Mouse (Mus musculus) T-helper 17 cell (primary cell): ENCODE results near the gene Slc39a10.
"Not testable (repeated sequence)": the region's sequence is repeated elsewhere in the genome, so short reads cannot be mapped to it uniquely, and the experiment has no call there.

ENCODE experiments used
- in situ Hi-C, 2 experiments: fragments of 300-600 bp; cut with MboI, MseI; formaldehyde crosslinking; loops; 1 replicate in 1 of 2; 2 replicates in 1 of 2; pipeline ENCODE4 v1.15.1; 2025; ENCODE audit warnings: high pct_unique_total_duplicates in 2 of 2

Slc39a10 gene

DNA sequence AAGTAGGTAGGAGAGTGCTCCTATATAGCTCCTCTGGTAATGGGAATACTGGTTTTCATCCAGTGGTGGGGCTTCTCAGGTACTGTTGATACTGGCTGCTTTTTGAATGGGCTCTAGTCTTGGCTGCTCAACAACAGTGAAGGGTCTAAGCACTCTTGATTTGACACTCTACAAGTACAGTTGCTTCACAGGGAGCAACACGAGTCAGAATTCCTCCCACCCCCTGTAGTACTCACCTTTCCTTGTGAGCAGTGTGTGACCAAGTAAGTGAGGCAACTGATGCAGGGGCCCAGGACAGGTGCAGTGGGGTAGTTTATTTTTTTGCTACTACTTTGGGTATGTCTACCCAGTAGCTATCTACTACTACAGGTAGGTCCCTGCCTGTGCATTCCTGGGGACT, 87.6 kb downstream of the Slc39a10 start:
- in situ Hi-C loops, result loop anchor here in 1 of 2 experiments (25.0 kb wide), 1 partner anchor 968 kb away; no protein-coding TSS in a partner anchor

DNA sequence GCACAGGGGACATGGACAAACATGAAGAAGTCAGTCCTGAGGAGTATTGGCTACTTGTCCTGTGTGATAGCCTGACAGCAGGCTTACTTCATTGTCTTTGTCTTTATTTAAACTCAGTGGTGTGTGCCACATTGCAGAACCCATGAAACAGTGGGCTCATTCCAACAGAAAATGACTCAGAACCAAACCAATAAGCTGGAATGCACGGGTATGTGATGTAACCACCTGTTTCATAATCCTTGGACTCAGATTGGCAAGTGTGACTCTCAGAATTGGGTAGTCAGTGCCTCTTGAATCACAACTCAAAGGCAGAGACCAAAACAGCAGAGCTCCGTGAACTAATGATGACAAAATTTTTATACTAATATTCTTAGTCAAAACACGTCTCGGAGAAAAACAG, 110.4 kb downstream of the Slc39a10 start:
- in situ Hi-C loops, result not testable (repeated sequence)

- in situ Hi-C loops, result not testable (repeated sequence)
Measured at GRCm38 (mm10) chr1:46770077-46770695, 122.5 kb downstream of the Slc39a10 start.

- in situ Hi-C loops, result not testable (repeated sequence)
Measured at GRCm38 (mm10) chr1:46769318-46769717, 123.3 kb downstream of the Slc39a10 start.

- in situ Hi-C loops, result not testable (repeated sequence)
Measured at GRCm38 (mm10) chr1:46764600-46764999, 128.1 kb downstream of the Slc39a10 start.
